Mouse (Mus musculus) activated CD4-positive, CD25-positive, alpha-beta regulatory T cell, adult 9 weeks (primary cell): ENCODE measurements around the gene Igfbpl1. TPM values are rescaled to one million over a fixed set of nuclear protein-coding genes. Genes with fewer than 3 reads are reported as not detected.

Experiments used
- polyA plus RNA-seq: library from polyadenylated mRNA; unstranded; fragments of 100-300 nt; shearing (Covaris generic); gene quantifications from one replicate; pipeline ENCODE4 v1.2.1, GENCODE M21; 2017

Gene Igfbpl1
- not detected for polyA plus RNA-seq

GRCm38 (mm10) chr4:45826275-45827040 lies at the start of gene Igfbpl1:
Igfbpl1 (minus strand) TSS chr4:45826923.

GRCm38 (mm10) chr4:45848109-45848824 lies 21.5 kb upstream of the Igfbpl1 start, which contains the start of gene Stra6l:
Stra6l (plus strand) TSS chr4:45848664.

GRCm38 (mm10) chr4:45798964-45799363 lies 27.8 kb downstream of the Igfbpl1 start, which contains the start of gene Aldh1b1:
Aldh1b1 (plus strand) TSS chr4:45799022.

Other genes starting within 250 kb of the Igfbpl1 start
- gene Aldh1b1, start 27.9 kb downstream of the Igfbpl1 start, polyA plus RNA-seq: 6.7 TPM
- gene Stra6l, start 21.7 kb upstream of the Igfbpl1 start, polyA plus RNA-seq: not detected
- gene Ccdc180, start 63.4 kb upstream of the Igfbpl1 start, polyA plus RNA-seq: not detected
- 16.9 TPM for gene Tdrd7, start 138.4 kb upstream of the Igfbpl1 start, polyA plus RNA-seq
- gene Tmod1, start 212.0 kb upstream of the Igfbpl1 start, polyA plus RNA-seq: 1.3 TPM